Mouse (Mus musculus): ENCODE measurements at regions not wholly inside any gene's neighbourhood (a gene's known extent, or its start where the extent isn't known, plus 50 kb on each side); places are given as distances from the start of the nearest gene placed in this dataset.

DNA sequence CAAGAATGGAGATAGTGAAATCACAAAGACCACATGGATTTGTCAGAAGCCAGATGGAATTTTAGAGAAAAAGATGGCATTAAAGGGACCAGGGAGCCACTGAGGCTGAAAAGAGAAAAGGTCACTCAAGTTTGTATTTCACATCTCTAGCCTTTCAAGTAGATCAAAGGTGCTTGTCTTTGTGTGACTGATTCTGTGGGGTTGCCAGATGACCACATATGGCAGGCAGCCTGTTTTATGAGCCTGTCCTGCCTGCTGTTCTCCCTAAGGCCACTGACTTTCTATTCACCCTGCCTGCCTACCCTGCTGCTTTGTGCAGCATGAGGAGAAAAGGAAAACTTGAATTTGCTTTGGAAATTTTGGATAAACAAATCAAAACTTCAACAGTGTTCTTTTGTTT, 592.0 kb downstream of the Gm11232 start:
- no peak for TF ChIP-seq CTCF (IDR thresholded peaks at IDR 0.05; ENCODE audit: low read depth)
- no peak for TF ChIP-seq EP300 (optimal IDR thresholded peaks at IDR 0.05)
